Mouse (Mus musculus): ENCODE measurements around the gene Otop2. TPM values are rescaled to one million over a fixed set of nuclear protein-coding genes. Genes with fewer than 3 reads are reported as not detected.

The Otop2 gene
- polyA plus RNA-seq, 1 experiment from 2014 or later: 0.90 TPM

DNA sequence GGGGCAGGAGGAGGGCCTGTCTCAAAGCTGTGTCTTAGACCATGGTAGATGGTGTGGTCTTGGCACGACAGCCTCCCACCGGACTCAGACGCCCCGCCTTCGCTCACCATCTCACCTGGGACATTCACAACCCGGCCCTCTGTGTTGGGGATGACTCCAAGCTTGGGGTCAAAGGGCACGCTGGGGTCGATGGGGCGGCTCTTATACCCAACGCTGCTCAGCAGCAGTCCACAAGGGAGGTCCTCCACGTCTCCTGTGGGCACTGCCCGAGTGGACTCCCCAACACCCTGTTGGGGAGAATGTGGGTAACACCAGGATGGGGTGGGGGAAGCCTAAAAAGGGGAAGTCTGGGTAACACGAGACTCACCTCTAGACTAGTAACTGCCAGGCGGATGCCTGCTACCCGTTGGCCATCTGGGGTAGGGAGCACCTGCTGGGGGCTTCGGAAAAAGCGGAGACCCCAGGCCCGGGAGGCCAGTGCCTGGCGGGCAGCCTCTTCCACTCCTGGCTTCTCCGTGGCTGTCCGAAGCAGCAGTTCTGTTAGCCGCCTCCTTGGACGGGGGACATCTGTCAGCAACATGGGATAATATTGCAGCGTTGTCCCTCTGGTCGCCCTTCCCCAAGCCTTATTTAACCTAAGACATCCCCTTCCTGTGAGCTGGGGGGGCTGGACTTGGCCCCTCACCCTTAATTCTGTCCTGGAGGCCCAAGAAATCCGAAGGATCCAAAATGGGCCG is 37.5 kb upstream of the Otop2 start:
- Histone ChIP-seq H3K4me2 (no peak overlapping the region), H3K27ac (no peak overlapping the region), H3K27me3 (replicated peaks) (peaks cover 47% of the 10 kb centered on the region), H3K4me1 (peaks cover 19% of the 10 kb centered on the region), H3K36me3 (no peaks in the 10 kb centered on the region), H3K9me3 (no peaks in the 10 kb centered on the region), H3K9ac (no peak overlapping the region), H3K4me3 (replicated peaks) (no peak overlapping the region)
- no peak for ATAC-seq (ENCODE audit: insufficient read depth, low FRiP score, low read depth)
- 86% methylated on average over 27 of the region's 27 CpGs for WGBS

GRCm38 (mm10) chr11:115270148-115270861 is 36.7 kb upstream of the Otop2 start:
- H3K9ac ChIP-seq: no peak overlapping the region
- peaks cover 39% of the 10 kb centered on the region for H3K27me3 ChIP-seq (replicated peaks)
- no peaks in the 10 kb centered on the region for H3K9me3 ChIP-seq
- H3K36me3 ChIP-seq: no peaks in the 10 kb centered on the region
- no peak for ATAC-seq (ENCODE audit: insufficient read depth, low FRiP score, low read depth)
- peaks cover 18% of the 10 kb centered on the region for H3K4me1 ChIP-seq
- WGBS: 33% methylated on average over 19 of the region's 19 CpGs
- no peak overlapping the region for H3K4me3 ChIP-seq (replicated peaks)
- no peak overlapping the region for H3K27ac ChIP-seq
- no peak overlapping the region; the same call in 1 of the 2 replicates for H3K4me2 ChIP-seq

DNA sequence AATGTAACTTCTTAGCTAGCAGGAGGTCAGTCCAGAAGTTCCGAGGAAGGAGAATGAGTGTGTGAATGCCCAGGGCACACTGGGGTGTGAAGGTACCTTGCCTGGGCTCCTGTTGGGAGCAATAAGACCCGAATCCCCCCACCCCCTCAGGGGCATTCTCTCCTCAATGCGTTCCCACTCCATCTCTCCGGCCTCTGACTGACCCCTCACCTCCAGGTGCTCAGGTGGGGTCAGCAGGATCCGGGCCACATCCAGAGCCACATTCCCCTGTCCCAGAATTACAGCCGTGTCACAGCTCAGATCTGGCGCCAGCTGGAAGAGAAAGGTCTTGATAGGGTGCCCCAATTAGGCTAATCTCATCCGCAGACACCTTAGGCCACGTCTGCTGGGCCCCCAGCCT is 35.9 kb upstream of the Otop2 start:
- peaks cover 31% of the 10 kb centered on the region for H3K27me3 ChIP-seq (replicated peaks)
- no peak overlapping the region for H3K4me2 ChIP-seq
- no peak overlapping the region for H3K4me3 ChIP-seq (replicated peaks)
- no peaks in the 10 kb centered on the region for H3K36me3 ChIP-seq
- H3K4me1 ChIP-seq: peaks cover 22% of the 10 kb centered on the region
- 77% methylated on average over 9 of the region's 9 CpGs for WGBS
- H3K27ac ChIP-seq: no peak overlapping the region
- ATAC-seq (ENCODE audit: insufficient read depth, low FRiP score, low read depth): no peak
- H3K9me3 ChIP-seq: no peaks in the 10 kb centered on the region
- H3K9ac ChIP-seq: no peak overlapping the region

DNA sequence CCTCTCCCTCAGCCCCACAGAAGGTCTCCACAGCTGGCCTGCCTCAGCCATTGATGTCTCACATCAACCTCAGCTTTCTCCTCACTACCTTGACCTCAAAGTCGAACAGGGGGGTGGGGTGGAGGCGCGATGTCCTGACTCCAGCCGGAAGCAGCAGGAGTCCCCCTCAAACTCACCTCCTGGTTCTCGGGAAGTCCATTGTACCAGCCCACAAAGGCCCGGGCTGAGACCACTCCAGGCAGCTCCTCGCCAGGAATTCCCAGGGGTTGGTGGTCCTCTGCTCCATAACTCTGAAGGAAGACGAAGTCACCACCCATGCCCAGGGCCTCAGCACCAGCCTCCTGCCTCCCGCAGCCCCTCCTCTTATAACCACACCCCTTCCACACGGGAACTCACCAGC is 35.5 kb upstream of the Otop2 start:
- Histone ChIP-seq H3K9ac (no peak overlapping the region), H3K4me1 (peaks cover 21% of the 10 kb centered on the region), H3K9me3 (no peaks in the 10 kb centered on the region), H3K27me3 (replicated peaks) (peaks cover 27% of the 10 kb centered on the region), H3K36me3 (no peaks in the 10 kb centered on the region), H3K27ac (no peak overlapping the region), H3K4me3 (replicated peaks) (no peak overlapping the region), H3K4me2 (no peak overlapping the region)
- 62% methylated on average over 10 of the region's 10 CpGs for WGBS
- no peak for ATAC-seq (ENCODE audit: insufficient read depth, low FRiP score, low read depth)

DNA sequence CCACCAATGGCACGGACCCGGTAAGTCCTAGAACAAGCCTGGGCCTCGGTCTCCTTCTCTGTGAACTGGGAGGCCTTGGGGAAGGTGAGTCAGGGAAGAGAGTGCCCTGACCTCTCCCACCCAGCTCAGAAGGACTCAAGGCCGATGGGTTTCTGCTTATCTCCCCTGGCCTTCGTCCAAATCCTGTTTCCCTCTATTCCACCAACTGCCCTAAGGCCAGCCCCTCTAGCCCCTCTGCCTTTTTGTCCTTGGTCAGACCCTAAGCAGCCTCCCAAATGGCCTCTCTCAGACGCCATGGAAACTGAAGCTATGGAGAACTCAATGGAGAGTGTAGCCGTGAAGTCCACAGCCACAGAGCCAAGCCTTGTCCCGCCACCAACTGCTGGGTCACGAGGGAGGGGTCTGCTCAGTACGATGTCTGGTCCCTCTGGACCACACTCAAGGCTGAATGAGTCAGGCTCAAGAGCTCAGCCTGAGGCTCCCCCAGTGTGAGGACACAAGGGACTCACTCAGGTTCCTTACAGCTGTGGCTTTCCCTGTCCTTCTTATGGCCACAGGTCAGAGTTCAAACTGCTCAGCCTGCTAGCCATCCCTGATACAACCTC is 34.0 kb upstream of the Otop2 start:
- ATAC-seq (ENCODE audit: insufficient read depth, low FRiP score, low read depth): no peak
- Histone ChIP-seq H3K9ac (no peak overlapping the region), H3K36me3 (no peaks in the 10 kb centered on the region), H3K9me3 (no peaks in the 10 kb centered on the region), H3K4me1 (peaks cover 15% of the 10 kb centered on the region), H3K4me3 (replicated peaks) (no peak overlapping the region), H3K4me2 (no peak overlapping the region), H3K27me3 (replicated peaks) (peaks cover 12% of the 10 kb centered on the region), H3K27ac (no peak overlapping the region)
- WGBS: 75% methylated on average over 10 of the region's 10 CpGs

- WGBS: 61% methylated on average over 7 of the region's 7 CpGs
- Histone ChIP-seq H3K36me3 (no peaks in the 10 kb centered on the region), H3K4me2 (no peak overlapping the region), H3K4me3 (replicated peaks) (no peak overlapping the region), H3K4me1 (peaks cover 17% of the 10 kb centered on the region), H3K27me3 (replicated peaks) (peaks cover 6% of the 10 kb centered on the region; the same call in 1 of the 2 replicates), H3K9ac (no peak overlapping the region), H3K9me3 (no peaks in the 10 kb centered on the region), H3K27ac (no peak overlapping the region)
- ATAC-seq (ENCODE audit: insufficient read depth, low FRiP score, low read depth): no peak
These were observed 33.2 kb upstream of the Otop2 start for GRCm38 (mm10) chr11:115273735-115274134.

DNA sequence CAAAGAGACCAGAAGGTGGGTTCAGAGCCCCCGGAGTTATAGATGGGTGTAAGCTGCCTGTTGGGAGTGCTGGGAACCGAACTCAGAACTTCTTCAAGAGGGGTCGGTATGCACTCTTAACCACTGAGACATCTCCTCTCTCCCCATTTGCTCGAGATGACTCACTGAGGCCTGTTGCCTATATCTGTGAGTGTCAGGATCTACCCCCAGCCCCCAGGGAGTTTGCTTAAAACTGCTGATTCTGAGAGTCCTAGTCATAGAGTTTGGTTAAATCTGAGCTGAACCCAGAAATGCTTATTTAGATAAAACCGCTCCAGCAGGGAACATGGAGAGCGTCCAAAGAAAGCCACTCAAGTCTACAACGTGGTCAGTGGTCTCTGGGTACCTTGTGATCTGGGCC is 32.8 kb upstream of the Otop2 start:
- peaks cover 5% of the 10 kb centered on the region; the same call in 1 of the 2 replicates for H3K27me3 ChIP-seq (replicated peaks)
- no peaks in the 10 kb centered on the region for H3K36me3 ChIP-seq
- H3K4me2 ChIP-seq: no peak overlapping the region
- H3K9ac ChIP-seq: no peak overlapping the region
- H3K4me1 ChIP-seq: peaks cover 17% of the 10 kb centered on the region
- H3K27ac ChIP-seq: no peak overlapping the region
- 82% methylated on average over 7 of the region's 7 CpGs for WGBS
- H3K9me3 ChIP-seq: no peaks in the 10 kb centered on the region
- H3K4me3 ChIP-seq (replicated peaks): no peak overlapping the region
- no peak for ATAC-seq (ENCODE audit: insufficient read depth, low FRiP score, low read depth)

- Histone ChIP-seq H3K27me3 (replicated peaks) (no peaks in the 10 kb centered on the region), H3K4me2 (no peak overlapping the region), H3K9me3 (no peaks in the 10 kb centered on the region), H3K9ac (no peak overlapping the region), H3K36me3 (no peaks in the 10 kb centered on the region), H3K4me1 (peaks cover 17% of the 10 kb centered on the region), H3K27ac (no peak overlapping the region), H3K4me3 (replicated peaks) (no peak overlapping the region)
- WGBS: 83% methylated on average over 6 of the region's 6 CpGs
- ATAC-seq (ENCODE audit: insufficient read depth, low FRiP score, low read depth): no peak
These were observed 32.2 kb upstream of the Otop2 start for GRCm38 (mm10) chr11:115274771-115275170.

DNA sequence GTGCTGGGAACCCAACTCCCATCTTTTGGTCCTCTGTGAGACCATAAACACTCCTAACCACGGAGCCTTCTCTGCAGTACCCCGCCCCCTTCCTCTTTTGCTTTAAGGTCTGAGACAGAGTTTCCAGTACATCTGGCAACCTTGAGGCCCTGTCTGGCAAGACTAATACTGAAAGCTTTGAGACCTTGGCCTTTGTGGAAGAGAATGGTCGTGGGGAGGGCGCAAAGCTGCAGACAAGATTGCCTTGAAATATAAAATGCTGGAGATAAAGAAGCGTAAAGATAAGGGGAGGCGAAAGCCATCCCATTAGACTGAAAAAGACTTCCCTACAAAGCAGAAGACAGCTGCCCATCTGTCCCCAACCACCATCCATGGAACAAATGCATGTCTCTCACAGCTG is 31.5 kb upstream of the Otop2 start:
- no peak for ATAC-seq (ENCODE audit: insufficient read depth, low FRiP score, low read depth)
- peak overlapping the region; percentile 93 for H3K4me2 ChIP-seq

GRCm38 (mm10) chr11:115275954-115276353 is 31.0 kb upstream of the Otop2 start:
- Histone ChIP-seq H3K27ac (no peak overlapping the region), H3K4me1 (peaks cover 17% of the 10 kb centered on the region), H3K4me3 (replicated peaks) (peak overlapping the region; percentile 62), H3K9ac (no peak overlapping the region), H3K4me2 (peak overlapping the region; percentile 93), H3K27me3 (replicated peaks) (no peaks in the 10 kb centered on the region), H3K9me3 (no peaks in the 10 kb centered on the region), H3K36me3 (no peaks in the 10 kb centered on the region)
- ATAC-seq (ENCODE audit: insufficient read depth, low FRiP score, low read depth): no peak
- WGBS: 57% methylated on average over 3 of the region's 3 CpGs

More for the DNA sequence above, 31.5 kb upstream of the Otop2 start:
- Histone ChIP-seq H3K9ac (no peak overlapping the region), H3K27me3 (replicated peaks) (no peaks in the 10 kb centered on the region), H3K4me1 (peaks cover 17% of the 10 kb centered on the region), H3K36me3 (no peaks in the 10 kb centered on the region), H3K27ac (no peak overlapping the region), H3K9me3 (no peaks in the 10 kb centered on the region), H3K4me3 (replicated peaks) (no peak overlapping the region)
- WGBS: 73% methylated on average over 6 of the region's 6 CpGs

DNA sequence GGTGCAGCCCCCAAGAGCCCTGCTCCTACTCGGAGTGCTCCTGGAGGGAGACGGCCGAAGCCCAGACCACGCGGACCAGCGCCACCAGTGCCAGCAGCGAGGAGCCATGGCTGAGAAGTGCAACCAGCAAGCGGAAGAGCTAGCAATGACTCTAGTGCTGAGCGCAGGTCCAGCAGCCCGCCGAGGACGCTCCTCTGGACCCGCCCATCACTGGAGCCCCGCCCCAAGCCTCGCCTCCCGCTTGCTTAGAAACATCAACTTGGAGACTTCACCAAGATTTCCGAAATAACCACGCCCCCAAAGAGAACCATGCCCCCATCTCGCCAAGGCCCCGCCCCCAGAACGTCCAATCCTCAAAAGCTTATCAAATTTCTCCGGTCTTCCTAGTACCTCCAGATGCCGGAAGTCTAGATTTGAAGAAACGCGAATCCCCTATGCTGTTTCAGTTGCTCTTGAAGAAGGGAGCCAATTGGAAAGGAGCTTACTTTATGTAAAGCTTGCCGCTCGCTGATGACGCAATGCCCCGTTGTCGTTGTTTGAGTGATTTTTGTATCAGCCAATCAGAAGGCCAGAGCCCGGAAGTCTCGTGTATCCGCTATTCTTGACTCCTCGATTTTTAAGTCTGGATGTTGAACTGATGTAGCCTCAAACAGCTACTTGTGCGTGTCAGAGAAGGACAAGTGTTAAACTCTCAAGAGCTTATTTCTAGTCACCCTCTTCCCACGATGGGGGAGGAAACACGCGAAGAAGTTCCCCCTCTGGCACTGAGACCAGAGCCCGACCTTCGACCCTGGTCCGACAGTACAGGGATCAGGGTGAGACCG is 30.0 kb upstream of the Otop2 start, which contains the start of gene Fdxr:
TSS of gene Fdxr (minus strand) at position 271 of the 824 bp plus-strand sequence.
- Histone ChIP-seq H3K36me3 (no peaks in the 10 kb centered on the region), H3K27ac (peak within 1 kb of the TSS; percentile 87), H3K9me3 (no peaks in the 10 kb centered on the region), H3K4me1 (peaks cover 17% of the 10 kb centered on the region), H3K4me3 (replicated peaks) (peak within 1 kb of the TSS; percentile 62), H3K27me3 (replicated peaks) (no peaks in the 10 kb centered on the region), H3K4me2 (peak within 1 kb of the TSS; percentile 93), H3K9ac (peak within 1 kb of the TSS; percentile 70)
- under 1% methylated on average over 42 of the region's 42 CpGs for WGBS
- peak; percentile 95 for ATAC-seq (ENCODE audit: insufficient read depth, low FRiP score, low read depth)
